Mouse (Mus musculus) hindbrain, embryonic 11.5 days (tissue): ENCODE data around the gene Fmc1. TPM values are rescaled to one million over a fixed set of nuclear protein-coding genes. Genes with fewer than 3 reads are reported as not detected.
"Not testable (repeated sequence)": the region's sequence is repeated elsewhere in the genome, so short reads cannot be mapped to it uniquely, and the experiment has no call there.

ENCODE experiments used
- ATAC-seq: fragments of 200-750 bp; cut with Nextera tagmentation; 2 replicates; pipeline ENCODE4 v1.8.0; 2017; ENCODE audit warnings: mild to moderate bottlenecking, moderate TSS enrichment, moderate library complexity; ENCODE audit not compliant: low FRiP score
- DNase-seq: peaks from one replicate; pipeline ENCODE4 v3.0.0-alpha.2; 2015; ENCODE audit warnings: low spot score
- H3K27ac ChIP-seq: fragments of 300-500 bp; sonication (generic); 2 replicates; pipeline ENCODE4 v1.5.1; 2014; ENCODE audit warnings: mild to moderate bottlenecking, low read depth, low read length
- H3K27me3 ChIP-seq: fragments of 300-500 bp; sonication (generic); 2 replicates; pipeline ENCODE4 v1.6.1; 2014; ENCODE audit warnings: mild to moderate bottlenecking, low read length, moderate library complexity, mixed read lengths; ENCODE audit not compliant: control insufficient read depth, insufficient read depth
- H3K36me3 ChIP-seq: fragments of 300-500 bp; sonication (generic); 2 replicates; pipeline ENCODE4 v1.6.1; 2014; ENCODE audit warnings: mild to moderate bottlenecking, low read length, moderate library complexity, mixed read lengths; ENCODE audit not compliant: control insufficient read depth, insufficient read depth
- H3K4me1 ChIP-seq: fragments of 300-500 bp; sonication (generic); replicated peaks from 2 replicates; pipeline ENCODE4 v1.6.1; 2014; ENCODE audit warnings: low read length, mixed read lengths; ENCODE audit not compliant: control insufficient read depth, insufficient read depth
- H3K4me2 ChIP-seq: fragments of 300-500 bp; sonication (generic); replicated peaks from 2 replicates; pipeline ENCODE4 v1.6.1; 2014; ENCODE audit warnings: mild to moderate bottlenecking, low read depth, low read length
- H3K4me3 ChIP-seq: fragments of 300-500 bp; sonication (generic); 2 replicates; pipeline ENCODE4 v1.5.1; 2014; ENCODE audit warnings: low read depth, low read length
- H3K9ac ChIP-seq: fragments of 300-500 bp; sonication (generic); 2 replicates; pipeline ENCODE4 v1.6.1; 2014; ENCODE audit warnings: low read depth, low read length
- H3K9me3 ChIP-seq: fragments of 300-500 bp; sonication (generic); 2 replicates; pipeline ENCODE4 v1.6.1; 2016; ENCODE audit warnings: low read length; ENCODE audit not compliant: control insufficient read depth
- WGBS: fragments of 180-500 bp; shearing (Covaris S2); extraction: QIAGEN DNeasy Blood & Tissue Kit; methylation state at CpG from one replicate; pipeline ENCODE4 v1.1.7; 2014; 5-methylcytosine and 5-hydroxymethylcytosine counted together
- polyA plus RNA-seq: library from polyadenylated mRNA; unstranded; fragments of >200 nt; fragmentation: Nextera tagmentation; extraction: Ambion mirVana; gene quantifications from 2 replicates; pipeline ENCODE4 v1.2.1, GENCODE M21; 2014

Fmc1 gene
- polyA plus RNA-seq, 1 experiment from 2014 or later, result 124 TPM

- peak; percentile 26 for DNase-seq
- peak overlapping the region; percentile 82 for H3K4me3 ChIP-seq
- no peaks in the 10 kb centered on the region for H3K4me1 ChIP-seq
- peak overlapping the region; percentile 94 for H3K27ac ChIP-seq
- WGBS, result 9% methylated on average over 25 of the region's 25 CpGs
- no peaks in the 10 kb centered on the region for H3K36me3 ChIP-seq
- H3K9ac ChIP-seq, result peak overlapping the region; percentile 80
- H3K9me3 ChIP-seq, result no peaks in the 10 kb centered on the region
- peak; percentile 62 for ATAC-seq
- no peaks in the 10 kb centered on the region for H3K27me3 ChIP-seq
- peak overlapping the region; percentile 75 for H3K4me2 ChIP-seq
Measured at GRCm38 (mm10) chr6:38532500-38533420, 542 bp upstream of the Fmc1 start.

- under 1% methylated on average over 52 of the region's 53 CpGs for WGBS
- H3K4me1 ChIP-seq, result no peaks in the 10 kb centered on the region
- H3K9ac ChIP-seq, result peak overlapping the region; percentile 94
- H3K36me3 ChIP-seq, result no peaks in the 10 kb centered on the region
- H3K27me3 ChIP-seq, result no peaks in the 10 kb centered on the region
- H3K9me3 ChIP-seq, result no peaks in the 10 kb centered on the region
- ATAC-seq, result peak; percentile 79
- DNase-seq, result peak; percentile 100
- H3K27ac ChIP-seq, result peak overlapping the region; percentile 94
- H3K4me2 ChIP-seq, result peak overlapping the region; percentile 47
- peak overlapping the region; percentile 82 for H3K4me3 ChIP-seq
Measured at GRCm38 (mm10) chr6:38534640-38535365, 1.5 kb downstream of the Fmc1 start.

- peak overlapping the region; percentile 94 for H3K27ac ChIP-seq
- H3K36me3 ChIP-seq, result no peaks in the 10 kb centered on the region
- peak overlapping the region; percentile 94 for H3K9ac ChIP-seq
- no peaks in the 10 kb centered on the region for H3K27me3 ChIP-seq
- 1% methylated on average over 9 of the region's 9 CpGs for WGBS
- H3K4me2 ChIP-seq, result peak overlapping the region; percentile 47
- no peaks in the 10 kb centered on the region for H3K9me3 ChIP-seq
- DNase-seq (no peak), ATAC-seq (no peak)
- H3K4me3 ChIP-seq, result peak overlapping the region; percentile 82
- H3K4me1 ChIP-seq, result no peaks in the 10 kb centered on the region
Measured at GRCm38 (mm10) chr6:38535366-38535690, 2.0 kb downstream of the Fmc1 start.

GRCm38 (mm10) chr6:38535788-38536187, 2.5 kb downstream of the Fmc1 start:
- Histone ChIP-seq H3K4me3 (peak overlapping the region; percentile 82), H3K9me3 (no peaks in the 10 kb centered on the region), H3K27me3 (no peaks in the 10 kb centered on the region), H3K36me3 (no peaks in the 10 kb centered on the region), H3K4me1 (no peaks in the 10 kb centered on the region), H3K9ac (no peak overlapping the region), H3K4me2 (peak overlapping the region; percentile 47; the same call in 1 of the 2 replicates), H3K27ac (no peak overlapping the region)
- DNase-seq (no peak), ATAC-seq (no peak)
- WGBS, result 70% methylated on average over 1 of the region's 1 CpGs

- not testable (repeated sequence) for H3K4me1 ChIP-seq, H3K9ac ChIP-seq, H3K4me2 ChIP-seq, DNase-seq, ATAC-seq, H3K9me3 ChIP-seq, H3K36me3 ChIP-seq, H3K27me3 ChIP-seq, H3K27ac ChIP-seq, H3K4me3 ChIP-seq
- WGBS, result 91% methylated on average over 4 of the region's 5 CpGs
Measured at GRCm38 (mm10) chr6:38544141-38544540, 10.8 kb downstream of the Fmc1 start.

GRCm38 (mm10) chr6:38547005-38547404, 13.7 kb downstream of the Fmc1 start:
- H3K9ac ChIP-seq, H3K36me3 ChIP-seq, ATAC-seq, H3K4me2 ChIP-seq, H3K27ac ChIP-seq, H3K4me3 ChIP-seq, H3K9me3 ChIP-seq, DNase-seq, H3K27me3 ChIP-seq, H3K4me1 ChIP-seq: not testable (repeated sequence)
- WGBS, result 96% methylated on average over 2 of the region's 2 CpGs

- DNase-seq, result no peak
Measured at GRCm38 (mm10) chr6:38547707-38548106, 14.4 kb downstream of the Fmc1 start.

GRCm38 (mm10) chr6:38548595-38548994, 15.3 kb downstream of the Fmc1 start:
- whole genome bisulfite sequencing, result 93% methylated on average over 7 of the region's 7 CpGs
- H3K27me3 ChIP-seq, H3K4me2 ChIP-seq: not testable (repeated sequence)

More at GRCm38 (mm10) chr6:38547707-38548106, 14.4 kb downstream of the Fmc1 start:
- no peaks in the 10 kb centered on the region for H3K9me3 ChIP-seq
- H3K4me3 ChIP-seq, result no peak overlapping the region
- H3K4me2 ChIP-seq, result no peak overlapping the region
- H3K4me1 ChIP-seq, result no peaks in the 10 kb centered on the region
- H3K9ac ChIP-seq, result no peak overlapping the region
- no peak for ATAC-seq
- H3K27ac ChIP-seq, result no peak overlapping the region
- 91% methylated on average over 1 of the region's 1 CpGs for WGBS
- H3K27me3 ChIP-seq, result no peaks in the 10 kb centered on the region
- H3K36me3 ChIP-seq, result no peaks in the 10 kb centered on the region

More at GRCm38 (mm10) chr6:38548595-38548994, 15.3 kb downstream of the Fmc1 start:
- H3K9me3 ChIP-seq, H3K4me1 ChIP-seq, H3K4me3 ChIP-seq, ATAC-seq, H3K36me3 ChIP-seq, H3K27ac ChIP-seq, H3K9ac ChIP-seq, DNase-seq: not testable (repeated sequence)
